Mouse (Mus musculus) small intestine, adult 2 months (tissue): Measurements from ENCODE around the gene Pkn2. TPM values are rescaled to one million over a fixed set of nuclear protein-coding genes. Genes with fewer than 3 reads are reported as not detected.

ENCODE experiments used
- H3K27ac ChIP-seq: fragments of 200-500 bp; 2 replicates; pipeline ENCODE4 v1.5.1; 2012; ENCODE audit warnings: low read depth, low read length, control low read depth, inconsistent platforms; ENCODE audit not compliant: insufficient read depth
- H3K27me3 ChIP-seq: fragments of 200-500 bp; 2 replicates; pipeline ENCODE4 v1.6.1; 2012; ENCODE audit warnings: mild to moderate bottlenecking, moderate library complexity, low read length, inconsistent platforms; ENCODE audit not compliant: control insufficient read depth, insufficient read depth
- H3K36me3 ChIP-seq: fragments of 200-500 bp; 2 replicates; pipeline ENCODE4 v1.6.1; 2012; ENCODE audit warnings: mild to moderate bottlenecking, low read length, control low read depth, inconsistent platforms; ENCODE audit not compliant: control insufficient read depth, insufficient read depth
- H3K4me1 ChIP-seq: fragments of 200-500 bp; 2 replicates; pipeline ENCODE4 v1.6.1; 2012; ENCODE audit warnings: low read length, inconsistent platforms, mixed read lengths; ENCODE audit not compliant: control insufficient read depth, insufficient read depth, insufficient read length
- H3K4me3 ChIP-seq: fragments of 200-500 bp; 2 replicates; pipeline ENCODE4 v1.5.1; 2012; ENCODE audit warnings: low read depth, mild to moderate bottlenecking, control low read depth, inconsistent platforms, low read length, moderate library complexity
- CTCF ChIP-seq: fragments of 200-500 bp; IDR thresholded peaks from 2 replicates; pipeline ENCODE4 v1.5.1; 2012; ENCODE audit warnings: low read depth, mild to moderate bottlenecking, control low read depth, inconsistent platforms, low read length, moderate library complexity, mixed read lengths; ENCODE audit not compliant: insufficient replicate concordance, insufficient read length; ENCODE audit errors: extremely low read depth
- POLR2A ChIP-seq: fragments of 200-500 bp; IDR thresholded peaks from 2 replicates; pipeline ENCODE4 v1.6.1; 2012; ENCODE audit warnings: low read depth, mild to moderate bottlenecking, control low read depth, inconsistent platforms, low read length, moderate library complexity
- WGBS: fragments of 180-500 bp; shearing (Covaris S2); methylation state at CpG from one replicate; pipeline ENCODE4 v1.1.7; 2018; 5-methylcytosine and 5-hydroxymethylcytosine counted together
- polyA plus RNA-seq: library from polyadenylated mRNA; depleted of rRNA; stranded (reverse); fragments of >200 nt; gene quantifications from 2 replicates; pipeline ENCODE4 v1.2.3, GENCODE M21; 2012; rRNA removed

Pkn2 gene
- polyA plus RNA-seq, 1 experiment = 56.8 TPM

- H3K27me3 ChIP-seq = no peaks in the 10 kb centered on the region
- peak overlapping the region; percentile 94 for H3K27ac ChIP-seq
- peaks cover 22% of the 10 kb centered on the region for H3K4me1 ChIP-seq
- no peak for TF ChIP-seq POLR2A
- TF ChIP-seq CTCF = no peak
- H3K4me3 ChIP-seq = no peak overlapping the region
- WGBS = 65% methylated on average over 2 of the region's 2 CpGs
- no peaks in the 10 kb centered on the region for H3K36me3 ChIP-seq
These were observed 136.7 kb downstream of the Pkn2 start for GRCm38 (mm10) chr3:142745076-142745475.

- TF ChIP-seq CTCF (peak; percentile 72; the same call in 1 of the 2 replicates), POLR2A (no peak)
- WGBS = 42% methylated on average over 21 of the region's 21 CpGs
These were observed 137.6 kb downstream of the Pkn2 start for GRCm38 (mm10) chr3:142743973-142744898.

More at GRCm38 (mm10) chr3:142743973-142744898, 137.6 kb downstream of the Pkn2 start:
- H3K36me3 ChIP-seq = no peaks in the 10 kb centered on the region
- peaks cover 21% of the 10 kb centered on the region for H3K4me1 ChIP-seq
- peak overlapping the region; percentile 94 for H3K27ac ChIP-seq
- H3K4me3 ChIP-seq = peak overlapping the region; percentile 1; the same call in 1 of the 2 replicates
- no peaks in the 10 kb centered on the region for H3K27me3 ChIP-seq

Other genes with a start within 250 kb of the Pkn2 start
- gene Kyat3, start 181.0 kb downstream of the Pkn2 start, polyA plus RNA-seq = 0.52 and 0.55 TPM in 2 replicates
- 4.9 and 22.3 TPM in 2 replicates for gene Gtf2b, start 117.0 kb downstream of the Pkn2 start, polyA plus RNA-seq